Mouse (Mus musculus) urinary bladder, postnatal 4 days (tissue): Measurements from ENCODE around the gene Ucn.

ENCODE experiments used
- DNase-seq, 2 experiments: peaks; one replicate each; pipeline ENCODE4 v3.0.0; 2021 to 2022; ENCODE audit warnings: low spot score in 2 of 2

The Ucn gene

DNA sequence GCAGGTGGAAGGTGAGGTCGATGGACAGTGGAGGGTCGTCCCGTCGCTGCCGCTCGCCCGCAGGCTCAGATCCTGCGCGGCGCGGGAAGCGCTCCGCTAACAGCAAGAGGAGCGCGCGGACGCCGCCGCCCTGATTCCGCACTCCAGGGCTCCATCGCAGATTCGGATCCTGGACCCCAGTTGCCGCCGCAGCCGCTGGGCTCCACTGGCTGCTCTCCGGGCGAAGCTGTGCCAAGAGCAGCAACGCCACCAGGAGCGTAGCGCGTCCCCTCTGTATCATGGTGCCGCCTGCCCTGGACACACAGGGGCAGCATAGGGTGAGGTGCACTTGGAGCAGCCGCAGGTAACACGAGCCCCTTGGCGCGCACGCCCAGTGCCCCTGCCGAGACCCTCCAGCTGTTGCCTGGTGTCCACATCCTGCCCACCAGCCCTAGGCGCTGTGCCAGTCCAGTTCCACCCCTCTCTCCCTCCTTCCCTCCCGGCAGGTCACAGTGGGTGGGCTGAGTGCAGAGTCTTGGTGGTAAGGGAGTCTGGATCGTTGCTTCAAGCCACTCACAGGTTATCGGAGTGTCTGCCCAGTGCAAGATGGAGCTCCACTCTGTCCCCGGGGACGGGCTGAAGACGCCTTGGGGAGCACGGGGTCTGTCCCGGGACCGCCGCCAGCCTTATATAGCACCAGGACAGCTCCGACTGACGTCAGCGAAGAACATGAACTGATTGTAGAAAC lies at the start of gene Ucn:
Ucn (minus strand) TSS at position 589 of the 727 bp plus-strand sequence.
- no peak for DNase-seq

DNA sequence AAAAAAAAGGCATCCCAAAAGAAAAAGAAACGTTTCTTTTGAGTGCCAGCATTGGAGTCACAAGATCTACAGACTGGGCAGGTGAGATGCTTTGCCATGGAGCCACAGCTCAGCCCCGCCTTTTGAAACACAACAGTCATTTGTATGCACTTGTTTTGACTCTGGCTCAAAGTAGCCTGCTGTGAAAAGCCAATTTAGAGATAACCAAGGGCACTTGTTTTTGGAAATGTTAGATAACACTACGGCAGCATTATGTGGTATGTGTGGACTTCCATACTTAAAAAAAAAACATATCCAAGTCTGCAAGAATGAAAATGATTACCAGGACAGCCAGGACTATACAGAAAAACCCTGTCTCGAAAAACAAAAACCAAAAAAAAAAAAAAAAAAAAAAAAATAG lies 45.0 kb upstream of the Ucn start:
- DNase-seq, result no peak

DNA sequence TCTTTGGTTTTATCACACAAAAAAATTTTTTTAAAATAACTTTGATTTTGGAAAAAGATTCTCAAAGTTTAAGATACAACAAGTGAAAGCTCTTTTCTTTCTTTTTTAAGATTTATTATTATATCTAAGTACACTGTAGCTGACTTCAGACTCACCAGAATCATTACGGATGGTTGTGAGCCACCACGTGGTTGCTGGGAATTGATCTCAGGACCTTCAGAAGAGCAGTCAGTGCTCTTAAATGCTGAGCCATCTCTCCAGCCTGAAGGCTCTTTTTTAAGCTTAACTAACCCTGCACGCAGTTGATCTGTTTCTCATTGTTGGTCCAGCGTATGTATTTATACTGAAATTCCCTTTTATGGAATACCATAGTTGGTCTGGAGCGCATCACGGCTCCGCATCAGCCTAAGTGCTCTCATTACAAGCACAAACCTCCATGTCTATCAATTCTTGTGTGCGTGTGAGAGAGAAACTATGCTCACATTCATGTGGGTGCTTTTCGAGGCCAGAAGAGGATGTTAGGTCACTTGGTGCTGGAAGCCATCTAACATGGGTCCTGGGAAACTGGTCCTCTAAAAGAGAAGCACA lies 42.6 kb upstream of the Ucn start:
- DNase-seq, result no peak

DNA sequence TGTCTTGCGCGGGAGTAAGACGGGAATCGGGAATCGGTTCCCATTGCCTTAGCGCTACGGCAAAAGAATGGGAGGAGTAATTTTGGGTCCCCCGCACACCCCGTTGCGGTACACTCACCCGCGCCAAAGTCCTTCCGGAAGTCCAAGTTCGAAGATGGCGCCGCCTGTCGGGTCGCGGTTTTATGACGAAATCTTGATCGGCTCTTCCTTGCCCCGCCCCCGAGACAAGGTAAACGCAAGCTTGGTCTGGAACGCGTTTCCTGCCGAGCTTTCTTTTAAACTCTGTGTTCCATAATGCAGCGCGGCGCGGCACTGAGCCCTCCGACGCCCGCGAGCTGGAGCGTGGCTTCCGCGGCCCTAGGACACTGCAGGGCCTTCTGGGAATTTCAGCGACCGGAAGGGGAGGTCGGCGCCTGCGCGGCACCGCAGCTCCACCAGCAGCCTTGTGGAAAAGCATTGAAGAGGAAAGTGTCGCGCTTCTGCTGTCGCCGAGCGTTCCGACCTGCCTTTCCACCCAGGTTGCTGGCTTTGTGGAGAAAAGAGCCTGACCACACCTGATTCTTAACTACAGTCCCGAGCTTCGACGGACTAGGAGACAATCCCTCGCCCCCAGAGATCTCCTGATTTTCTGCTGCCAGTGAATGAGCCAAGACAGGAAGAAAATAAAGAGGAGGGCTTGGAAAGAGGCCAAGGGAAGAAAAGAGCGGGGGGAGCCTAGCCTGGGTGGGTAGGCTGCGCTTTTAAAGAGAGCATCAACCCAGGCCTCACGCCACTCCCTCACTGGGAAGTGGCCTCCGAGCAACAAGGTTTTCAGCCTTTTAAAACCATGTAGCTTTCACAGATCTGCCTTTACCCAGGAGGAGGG lies 41.4 kb upstream of the Ucn start, which contains the start of the genes Gm29609 and Gtf3c2:
Gm29609 (minus strand) TSS at position 146 of the 865 bp plus-strand sequence.
Gtf3c2 (minus strand) TSS at position 379 of the 865 bp plus-strand sequence.
- DNase-seq, result peak; percentile 93 to 94

DNA sequence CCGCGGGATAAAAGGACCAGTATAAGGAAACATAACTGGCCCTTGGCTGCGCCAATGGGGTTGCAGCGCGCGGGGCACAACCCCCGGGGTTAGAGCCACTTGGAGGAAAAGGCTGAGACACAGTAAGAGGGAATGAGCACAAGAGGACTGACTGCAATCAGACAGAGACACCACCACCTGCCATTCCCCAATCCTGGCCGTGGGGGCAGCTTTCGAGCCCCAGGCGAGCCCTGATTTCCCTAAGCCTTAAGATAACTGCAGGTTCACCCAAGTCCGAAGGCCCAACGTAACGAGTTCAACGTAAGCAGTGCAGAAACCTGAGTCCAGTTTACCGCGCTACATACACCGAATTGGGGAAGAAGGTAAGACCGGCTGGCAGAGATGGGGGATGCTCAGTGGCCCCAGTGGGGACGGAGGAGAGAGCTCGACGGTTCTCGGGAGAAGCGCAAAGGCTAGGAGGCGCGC lies 40.7 kb upstream of the Ucn start:
- no peak for DNase-seq

DNA sequence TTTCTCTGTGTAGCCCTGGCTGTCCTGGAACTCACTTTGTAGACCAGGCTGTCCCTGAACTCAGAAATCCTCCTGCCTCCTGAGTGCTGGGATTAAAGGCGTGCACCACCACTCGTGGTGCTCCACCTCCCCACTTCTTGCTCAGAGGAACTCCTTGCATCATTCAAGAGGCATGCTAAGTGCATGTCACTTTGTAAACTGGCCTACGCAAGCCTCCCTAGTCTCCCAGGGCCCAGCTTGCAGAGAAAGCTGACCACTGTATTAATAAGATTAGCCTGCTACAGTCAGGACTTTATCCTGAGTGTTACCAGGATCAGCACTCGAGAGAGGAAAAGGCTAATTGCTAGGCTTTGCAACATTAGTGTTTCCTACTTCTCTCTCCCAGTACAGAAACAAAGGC lies 30.0 kb upstream of the Ucn start:
- no peak for DNase-seq

DNA sequence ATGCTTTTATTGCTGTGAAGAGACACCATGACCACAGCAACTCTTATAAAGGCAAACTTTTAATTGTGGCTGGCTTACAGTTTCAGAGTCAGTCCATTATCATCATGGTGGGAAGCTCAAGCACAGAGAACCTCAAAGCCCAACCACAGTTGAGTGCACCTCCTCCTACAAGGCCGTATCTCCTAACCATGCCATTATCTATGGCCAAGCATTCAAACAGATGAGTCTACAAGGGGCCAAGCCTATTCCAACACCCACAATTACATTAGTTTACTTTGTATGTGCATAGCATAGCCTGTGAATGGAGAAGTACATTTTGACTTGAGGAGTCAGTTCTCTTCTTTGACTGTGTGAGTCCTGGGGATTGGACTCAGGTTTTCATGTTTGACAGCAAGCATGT lies 26.2 kb upstream of the Ucn start:
- no peak for DNase-seq

DNA sequence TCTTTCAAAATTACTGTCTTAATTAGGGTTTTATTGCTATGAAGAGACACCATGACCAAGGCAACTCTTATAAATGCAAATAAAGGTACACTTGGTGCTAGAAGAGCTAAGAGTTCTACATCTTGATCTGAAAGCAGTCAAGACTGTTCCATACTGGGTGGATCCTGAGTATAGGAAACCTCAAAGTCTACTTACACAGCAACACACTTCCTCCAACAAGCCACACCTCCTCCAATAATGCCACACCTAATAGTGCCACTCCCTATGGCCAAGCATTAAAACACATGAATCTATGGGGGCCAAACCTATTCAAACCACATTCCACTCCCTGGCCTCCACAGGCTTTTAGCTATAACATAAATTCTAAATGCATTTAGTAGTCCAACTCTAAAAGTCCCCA lies 23.8 kb upstream of the Ucn start:
- DNase-seq, result no peak

DNA sequence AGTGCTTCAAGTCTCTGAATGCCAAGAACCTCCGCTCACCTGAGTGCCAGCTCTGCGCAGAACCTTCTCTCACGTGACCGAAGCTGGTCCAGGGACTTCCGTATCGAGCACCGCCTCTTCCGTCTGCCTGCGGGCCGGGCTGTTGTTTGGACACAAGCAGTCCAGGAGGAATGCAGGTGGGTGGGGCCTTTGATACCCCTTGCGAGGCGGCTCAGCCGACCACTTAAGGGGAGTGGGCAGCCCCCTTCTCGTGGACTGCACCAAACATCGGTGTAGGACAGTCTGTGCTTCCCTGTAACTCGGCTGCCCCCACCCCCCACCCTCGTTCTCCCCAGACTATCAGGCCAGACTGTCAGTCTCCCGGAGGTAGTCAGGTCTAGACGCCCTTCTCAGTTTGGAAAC lies 15.5 kb upstream of the Ucn start, which contains the start of gene Mpv17:
Mpv17 (minus strand) TSS at position 100 of the 402 bp plus-strand sequence.
- peak; percentile 73 to 79 for DNase-seq

DNA sequence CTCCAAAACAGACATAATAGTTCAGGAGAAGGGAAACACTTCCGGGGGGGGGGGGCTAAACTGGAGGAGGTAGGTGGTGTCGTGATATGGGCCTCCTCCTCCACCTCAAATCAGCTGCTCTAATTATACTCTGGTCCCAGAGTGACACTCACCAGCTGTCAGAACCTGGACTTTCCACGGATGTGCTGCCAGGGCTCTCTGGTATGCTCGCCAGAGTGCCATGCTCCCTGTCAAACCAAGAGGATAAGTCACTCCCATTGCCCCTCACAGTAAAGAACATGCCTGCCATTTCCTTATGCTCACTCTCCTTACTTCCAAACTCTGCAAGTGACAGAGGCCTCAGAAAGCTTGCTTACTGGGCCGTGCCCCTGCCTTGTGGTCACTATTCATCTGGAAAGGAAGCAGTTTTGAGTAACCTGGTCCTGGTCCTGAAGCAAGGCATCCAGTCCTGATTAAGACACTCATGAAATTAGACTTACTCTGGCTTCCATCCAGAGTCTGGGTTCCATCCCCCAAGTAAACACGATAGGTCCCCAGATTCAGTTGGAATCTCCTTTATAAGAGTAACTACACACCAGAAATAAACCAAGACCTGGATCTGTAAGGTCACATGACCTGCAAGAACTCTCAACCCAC lies 15.0 kb upstream of the Ucn start:
- no peak for DNase-seq

DNA sequence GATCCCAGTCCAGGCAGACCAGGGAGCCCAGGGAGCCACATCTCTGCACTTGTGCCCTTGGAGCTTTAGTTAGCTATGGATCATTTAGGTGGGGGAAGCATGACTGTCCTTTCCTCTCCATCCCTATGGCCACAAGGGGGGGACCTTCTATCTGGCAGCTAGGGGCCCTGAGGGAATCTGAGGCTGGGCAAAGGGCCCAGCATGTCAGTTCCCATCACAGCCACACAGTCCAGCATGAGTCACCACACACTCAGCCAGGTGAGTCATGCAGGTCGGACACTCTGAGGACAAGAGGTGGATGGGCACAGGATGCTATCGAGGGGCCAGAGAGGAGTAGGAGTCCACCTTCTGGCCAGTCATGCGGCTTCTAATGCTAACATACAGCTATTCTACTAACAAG lies 13.1 kb upstream of the Ucn start:
- DNase-seq, result no peak

DNA sequence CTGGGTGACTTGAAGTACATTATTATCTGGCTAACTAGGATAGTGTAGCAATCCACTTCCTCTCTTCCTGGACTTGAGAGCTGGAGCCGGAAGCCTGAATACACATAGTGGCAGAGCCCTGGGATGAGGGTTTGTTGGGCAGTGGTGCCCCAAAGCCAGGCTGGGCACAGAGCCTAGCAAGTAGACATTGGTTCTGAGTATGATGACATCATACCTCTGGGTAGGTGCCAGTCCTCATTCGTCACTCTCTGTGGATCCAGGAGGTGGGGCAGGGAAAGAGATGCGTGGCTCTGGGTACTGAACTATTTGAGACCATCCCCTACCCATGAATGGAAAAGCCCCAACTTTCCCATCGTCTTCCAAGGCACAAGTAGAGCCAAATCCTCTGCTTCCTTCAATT lies 11.2 kb upstream of the Ucn start:
- no peak for DNase-seq

DNA sequence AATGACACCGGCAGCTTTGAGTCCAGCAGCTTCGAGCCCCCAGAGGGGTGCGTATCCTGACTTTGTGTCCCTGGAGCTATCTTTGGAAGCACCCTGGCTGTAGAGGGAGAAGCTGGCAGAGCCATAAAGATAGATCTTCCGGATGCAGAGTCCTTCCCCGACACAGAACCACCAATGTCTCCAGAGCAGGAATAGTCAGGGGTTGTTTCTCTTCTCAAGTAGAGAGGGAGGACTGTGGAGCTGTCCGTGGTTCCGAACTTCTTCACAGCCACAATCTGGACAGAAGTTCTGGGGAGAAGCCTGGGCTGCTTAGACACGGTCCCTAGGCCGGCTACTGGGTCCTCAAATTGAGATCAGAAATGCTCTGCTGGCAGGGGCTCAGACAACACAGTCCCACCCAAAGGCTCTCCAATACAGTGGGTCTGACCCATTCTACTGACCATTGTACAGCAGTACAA lies 368 bp upstream of the Ucn start:
- DNase-seq, result no peak

DNA sequence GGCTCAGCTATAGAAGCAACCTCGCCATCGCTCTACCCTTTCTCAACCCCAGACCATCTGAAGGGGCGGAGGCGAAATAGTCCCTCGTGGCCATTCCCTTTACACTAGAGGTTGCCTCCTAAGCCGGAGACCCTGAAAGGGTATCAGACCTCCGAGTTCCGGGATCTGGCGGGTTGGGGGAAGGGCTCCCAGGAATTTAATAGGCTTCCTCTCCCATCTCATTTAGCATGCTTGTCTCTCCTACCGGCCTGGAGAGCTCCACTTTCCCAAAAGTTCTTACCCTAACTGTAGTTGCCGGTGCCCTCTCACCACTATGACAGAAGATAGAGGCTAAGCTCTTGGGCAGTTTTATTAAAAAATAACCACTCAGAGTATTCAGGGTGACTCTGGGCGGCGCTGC lies 971 bp downstream of the Ucn start:
- DNase-seq, result no peak

DNA sequence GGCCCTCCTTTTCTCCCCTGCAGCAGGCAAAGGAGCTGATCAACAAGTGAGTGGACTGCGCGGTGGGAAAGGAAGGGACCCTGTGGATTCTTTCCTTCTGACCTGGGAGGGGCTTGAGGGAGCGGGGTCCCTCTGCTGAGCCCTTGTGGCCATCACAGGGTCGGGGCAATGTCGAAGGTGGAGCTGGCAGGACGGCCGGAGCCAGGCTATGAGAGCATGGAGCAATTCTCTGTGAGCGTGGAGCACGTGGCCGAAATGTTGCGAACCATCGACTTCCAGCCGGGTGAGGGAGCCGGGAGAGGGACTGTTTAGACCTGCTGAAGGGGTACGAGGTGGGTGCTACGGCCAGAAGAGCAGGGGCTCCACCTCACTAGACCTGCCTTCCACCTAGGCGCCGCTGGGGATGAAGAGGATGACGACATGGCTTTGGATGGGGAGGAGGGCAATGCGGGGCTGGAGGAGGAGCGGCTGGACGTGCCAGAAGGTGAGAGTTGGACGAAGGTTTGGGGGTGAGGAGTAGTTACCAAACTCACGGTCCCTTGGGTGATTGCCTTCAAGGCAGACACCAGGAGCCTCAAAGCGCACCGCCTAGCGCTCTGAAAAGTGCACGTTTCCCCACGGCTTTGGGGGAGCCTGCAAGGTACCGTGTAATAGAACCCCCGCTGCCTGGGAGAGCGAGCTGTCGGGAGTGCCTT lies 1.8 kb downstream of the Ucn start:
- no peak for DNase-seq

DNA sequence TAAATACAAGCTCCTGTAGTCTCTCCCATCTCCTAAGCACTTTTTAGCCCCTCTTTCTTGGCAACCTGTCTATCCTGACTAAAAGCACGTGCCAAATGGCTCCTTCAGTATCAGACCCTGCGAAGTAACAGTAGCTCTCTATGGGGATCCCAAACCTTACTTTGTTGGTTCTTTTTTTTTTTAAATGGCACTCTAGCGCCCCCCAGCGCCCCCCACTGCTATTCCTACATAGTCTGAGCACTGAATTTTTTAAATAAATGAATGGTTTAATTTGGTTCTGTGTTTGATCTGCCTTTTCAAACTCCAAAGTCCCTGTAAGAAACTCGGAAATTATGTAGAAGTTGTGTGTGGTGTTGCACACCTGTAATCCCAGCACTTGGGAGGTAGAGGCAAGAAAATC lies 12.6 kb downstream of the Ucn start:
- DNase-seq, result no peak

DNA sequence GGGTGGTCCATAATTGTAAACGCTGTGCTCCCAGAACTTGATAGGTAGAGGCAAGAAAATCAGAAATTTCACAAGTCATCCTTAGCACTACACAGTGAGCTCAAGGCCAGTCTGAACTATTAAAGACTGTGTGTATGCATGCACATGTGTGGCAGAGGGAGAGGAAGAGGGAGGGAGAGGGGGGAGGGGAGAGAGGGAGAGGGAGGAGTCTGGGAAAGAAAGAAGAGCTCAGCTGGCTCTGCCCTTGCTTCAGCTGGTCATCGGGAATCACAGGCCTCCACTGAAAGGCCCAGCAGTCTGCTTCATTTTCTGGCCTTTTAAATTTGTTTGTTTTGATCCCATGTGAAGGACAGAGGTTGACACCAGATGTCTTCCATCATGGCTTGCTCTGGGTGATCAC lies 15.1 kb downstream of the Ucn start:
- DNase-seq, result no peak

DNA sequence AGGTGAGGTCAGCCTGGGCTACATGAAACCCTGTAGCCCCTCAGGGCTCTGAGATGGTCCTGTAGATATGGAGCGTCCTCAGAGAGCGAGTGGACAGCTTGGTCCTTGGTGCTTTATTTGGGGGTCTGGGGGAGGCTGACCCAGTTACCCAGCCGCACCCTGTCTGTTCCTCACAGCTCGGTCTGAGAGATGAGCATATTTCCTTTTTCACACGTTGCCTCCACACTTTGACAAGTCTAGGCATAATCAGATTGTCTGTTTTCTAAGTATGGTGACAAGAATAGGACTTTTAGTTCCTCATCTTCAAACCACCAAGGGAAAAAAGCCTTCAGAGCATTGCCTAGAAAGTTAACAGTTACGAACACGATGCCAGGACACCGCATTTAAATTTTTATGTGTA lies 17.5 kb downstream of the Ucn start:
- DNase-seq, result no peak

DNA sequence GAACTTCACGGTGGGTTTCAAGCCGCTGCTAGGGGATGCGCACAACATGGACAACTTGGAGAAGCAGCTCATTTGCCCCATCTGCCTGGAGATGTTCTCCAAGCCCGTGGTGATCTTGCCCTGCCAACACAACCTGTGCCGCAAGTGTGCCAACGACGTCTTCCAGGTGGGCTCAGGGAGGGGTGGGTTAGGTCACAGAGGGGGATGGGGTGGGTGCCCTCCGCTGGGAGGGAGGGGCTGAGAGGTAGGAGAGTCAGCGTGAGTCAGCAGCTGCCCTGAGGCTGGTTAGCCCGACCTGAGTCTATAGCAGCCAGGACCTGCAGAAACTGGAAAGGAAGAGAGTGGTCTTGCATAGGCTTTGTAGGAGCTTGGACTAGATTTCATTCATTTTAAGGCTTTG lies 21.7 kb downstream of the Ucn start:
- DNase-seq, result no peak

DNA sequence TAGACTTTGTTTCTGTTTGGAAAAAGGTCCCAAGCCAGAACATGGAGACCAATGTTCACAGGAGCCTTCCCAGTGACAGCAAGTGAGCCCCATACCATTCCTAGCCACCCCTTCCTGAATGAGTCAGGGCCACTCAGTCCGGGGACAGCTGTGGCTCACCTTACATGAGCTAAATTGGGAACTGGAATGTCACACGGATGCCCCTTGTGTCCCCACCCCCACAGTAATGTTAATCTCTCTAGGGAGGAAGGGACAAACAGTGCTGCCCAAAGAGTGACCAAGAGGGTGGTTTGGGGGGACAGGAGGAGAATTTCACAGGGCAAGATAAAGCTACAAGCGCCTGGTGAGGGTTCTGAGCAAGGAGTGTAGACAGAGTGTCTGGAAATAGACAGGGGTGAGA lies 22.3 kb downstream of the Ucn start, which contains the start of gene Trim54:
Trim54 (plus strand) TSS at position 359 of the 400 bp plus-strand sequence.
- no peak for DNase-seq

DNA sequence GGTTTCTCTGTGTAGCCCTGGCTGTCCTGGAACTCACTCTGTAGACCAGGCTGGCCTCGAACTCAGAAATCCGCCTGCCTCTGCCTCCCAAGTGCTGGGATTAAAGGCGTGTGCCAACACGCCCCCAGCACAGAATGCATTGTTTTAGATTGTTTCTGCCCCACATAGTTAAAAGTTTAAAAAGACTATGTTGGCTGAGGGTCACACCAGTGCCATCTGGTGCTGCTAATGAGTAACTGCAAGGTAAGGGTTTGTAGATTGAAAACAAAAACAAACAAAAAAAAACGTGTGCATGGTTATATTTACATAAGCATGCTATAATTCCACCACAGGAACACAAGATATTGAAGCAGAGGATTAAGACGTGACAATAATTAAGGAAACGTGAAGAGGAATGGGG lies 27.8 kb downstream of the Ucn start:
- DNase-seq, result no peak
